Mouse (Mus musculus) kidney, adult 2 months (tissue): ENCODE results near the gene Foxred2. TPM values are rescaled to one million over a fixed set of nuclear protein-coding genes. Genes with fewer than 3 reads are reported as not detected.

Source experiments
- DNase-seq: peaks from one replicate; pipeline ENCODE4 v3.0.0; 2021
- H3K27ac ChIP-seq: fragments of 200-500 bp; 2 replicates; pipeline ENCODE4 v1.5.1; 2012; ENCODE audit warnings: low read depth, low read length, control low read depth, inconsistent platforms; ENCODE audit not compliant: insufficient read depth
- H3K27me3 ChIP-seq: fragments of 200-500 bp; replicated peaks from 2 replicates; pipeline ENCODE4 v1.6.1; 2012; ENCODE audit warnings: mild to moderate bottlenecking, moderate library complexity, low read length, inconsistent platforms; ENCODE audit not compliant: control insufficient read depth, insufficient read depth
- H3K36me3 ChIP-seq: fragments of 200-500 bp; 2 replicates; pipeline ENCODE4 v1.6.1; 2012; ENCODE audit warnings: mild to moderate bottlenecking, moderate library complexity, low read length, inconsistent platforms; ENCODE audit not compliant: control insufficient read depth, insufficient read depth
- H3K4me1 ChIP-seq: fragments of 200-500 bp; 2 replicates; pipeline ENCODE4 v1.6.1; 2011; ENCODE audit warnings: low read length; ENCODE audit not compliant: control insufficient read depth, insufficient read depth
- H3K4me3 ChIP-seq: fragments of 200-500 bp; 2 replicates; pipeline ENCODE4 v1.5.1; 2011; ENCODE audit warnings: mild to moderate bottlenecking, low read depth, low read length, control low read depth; ENCODE audit not compliant: insufficient read depth
- CTCF ChIP-seq: fragments of 200-500 bp; conservative IDR thresholded peaks from 2 replicates; pipeline ENCODE4 v1.5.1; 2011; ENCODE audit warnings: low read depth, mild to moderate bottlenecking, control low read depth, low read length, moderate library complexity, mixed read lengths; ENCODE audit not compliant: insufficient read depth, insufficient read length
- POLR2A ChIP-seq: fragments of 200-500 bp; IDR thresholded peaks from one replicate; pipeline ENCODE4 v1.6.1; 2011; ENCODE audit warnings: low read depth, low read length, control low read depth
- WGBS: fragments of 180-500 bp; shearing (Covaris S2); methylation state at CpG from one replicate; pipeline ENCODE4 v1.1.7; 2018; 5-methylcytosine and 5-hydroxymethylcytosine counted together
- polyA plus RNA-seq: library from polyadenylated mRNA; depleted of rRNA; stranded (reverse); fragments of >200 nt; gene quantifications from 2 replicates; pipeline ENCODE4 v1.2.3, GENCODE M21; 2012

The Foxred2 gene
- polyA plus RNA-seq, 1 experiment: 3.8 TPM

GRCm38 (mm10) chr15:77916851-77917544 lies 39.5 kb downstream of the Foxred2 start:
- TF ChIP-seq CTCF: peak; percentile 89
- no peak for TF ChIP-seq POLR2A
- 36% methylated on average over 8 of the region's 8 CpGs for WGBS
- H3K27me3 ChIP-seq: no peaks in the 10 kb centered on the region
- H3K4me3 ChIP-seq: no peak overlapping the region
- peaks cover 3% of the 10 kb centered on the region for H3K36me3 ChIP-seq
- H3K4me1 ChIP-seq: peaks cover 15% of the 10 kb centered on the region
- DNase-seq: peak; percentile 95
- no peak overlapping the region for H3K27ac ChIP-seq

- no peak overlapping the region for H3K27ac ChIP-seq
- H3K4me3 ChIP-seq: no peak overlapping the region
- TF ChIP-seq CTCF: no peak
- no peak for TF ChIP-seq POLR2A
- peaks cover 3% of the 10 kb centered on the region for H3K36me3 ChIP-seq
- DNase-seq: no peak
- 88% methylated on average over 4 of the region's 4 CpGs for WGBS
- H3K27me3 ChIP-seq: no peaks in the 10 kb centered on the region
- H3K4me1 ChIP-seq: peaks cover 18% of the 10 kb centered on the region
These were observed 41.2 kb downstream of the Foxred2 start for GRCm38 (mm10) chr15:77915287-77915686.

- 84% methylated on average over 3 of the region's 3 CpGs for WGBS
- Histone ChIP-seq H3K4me1 (peaks cover 18% of the 10 kb centered on the region), H3K36me3 (peaks cover 3% of the 10 kb centered on the region), H3K27ac (no peak overlapping the region), H3K4me3 (no peak overlapping the region), H3K27me3 (no peaks in the 10 kb centered on the region)
- no peak for DNase-seq
- TF ChIP-seq POLR2A (no peak), CTCF (no peak)
These were observed 42.0 kb downstream of the Foxred2 start for GRCm38 (mm10) chr15:77914507-77914906.

- peaks cover 24% of the 10 kb centered on the region for H3K4me1 ChIP-seq
- DNase-seq: no peak
- H3K27me3 ChIP-seq: no peaks in the 10 kb centered on the region
- 59% methylated on average over 8 of the region's 8 CpGs for WGBS
- peak overlapping the region; percentile 68 for H3K27ac ChIP-seq
- TF ChIP-seq CTCF: no peak
- TF ChIP-seq POLR2A: no peak
- H3K4me3 ChIP-seq: no peak overlapping the region
- peaks cover 3% of the 10 kb centered on the region for H3K36me3 ChIP-seq
These were observed 43.5 kb downstream of the Foxred2 start for GRCm38 (mm10) chr15:77913054-77913453.

GRCm38 (mm10) chr15:77912585-77912984 lies 43.9 kb downstream of the Foxred2 start:
- Histone ChIP-seq H3K4me3 (no peak overlapping the region), H3K36me3 (peaks cover 3% of the 10 kb centered on the region), H3K27ac (peak overlapping the region; percentile 68), H3K27me3 (no peaks in the 10 kb centered on the region), H3K4me1 (peaks cover 27% of the 10 kb centered on the region)
- peak; percentile 48 for DNase-seq
- 33% methylated on average over 7 of the region's 7 CpGs for WGBS
- TF ChIP-seq CTCF (no peak), POLR2A (no peak)

GRCm38 (mm10) chr15:77912048-77912447 lies 44.5 kb downstream of the Foxred2 start:
- Histone ChIP-seq H3K27me3 (no peaks in the 10 kb centered on the region), H3K27ac (peak overlapping the region; percentile 68), H3K4me1 (peaks cover 32% of the 10 kb centered on the region), H3K36me3 (peaks cover 3% of the 10 kb centered on the region), H3K4me3 (no peak overlapping the region)
- 35% methylated on average over 5 of the region's 5 CpGs for WGBS
- TF ChIP-seq POLR2A (no peak), CTCF (no peak)
- peak; percentile 83 for DNase-seq

GRCm38 (mm10) chr15:77911065-77911464 lies 45.5 kb downstream of the Foxred2 start:
- Histone ChIP-seq H3K4me1 (peaks cover 42% of the 10 kb centered on the region), H3K27me3 (no peaks in the 10 kb centered on the region), H3K36me3 (peaks cover 3% of the 10 kb centered on the region), H3K4me3 (no peak overlapping the region), H3K27ac (peak overlapping the region; percentile 83)
- DNase-seq: peak; percentile 94
- TF ChIP-seq POLR2A (no peak), CTCF (no peak)
- WGBS: 20% methylated on average over 2 of the region's 2 CpGs
